Mouse (Mus musculus): ENCODE data around the gene Tubg1. TPM values are rescaled to one million over a fixed set of nuclear protein-coding genes. Genes with fewer than 3 reads are reported as not detected.

Tubg1 gene
- 77.3 and 78.8 TPM in 2 replicates for polyA plus RNA-seq (2016; fragmentation: Nextera tagmentation; extraction: Ambion mirVana)

GRCm38 (mm10) chr11:101119761-101120544 lies at the start of gene Tubg1, which contains the start of gene Retreg3:
Gene Tubg1 (plus strand): TSS chr11:101119938.
Gene Retreg3 (minus strand): TSS chr11:101119893.
- no peaks in the 10 kb centered on the region for H3K9me3 ChIP-seq (replicated peaks)
- peak within 1 kb of the TSS; percentile 88 for H3K27ac ChIP-seq (ENCODE audit: poor library complexity, severe bottlenecking)
- peak within 1 kb of the TSS; percentile 74 for H3K4me2 ChIP-seq
- no peaks in the 10 kb centered on the region for H3K27me3 ChIP-seq (replicated peaks)
- peaks cover 30% of the 10 kb centered on the region for H3K4me1 ChIP-seq (replicated peaks)
- ATAC-seq (ENCODE audit: insufficient number of reproducible peaks, low FRiP score) = peak; percentile 96
- peaks cover 31% of the 10 kb centered on the region for H3K36me3 ChIP-seq
- H3K4me3 ChIP-seq = peak within 1 kb of the TSS; percentile 86
- under 1% methylated on average over 61 of the region's 61 CpGs for WGBS
- H3K9ac ChIP-seq = peak within 1 kb of the TSS; percentile 98

- WGBS = under 1% methylated on average over 36 of the region's 36 CpGs
- no peaks in the 10 kb centered on the region for H3K9me3 ChIP-seq (replicated peaks)
- H3K4me3 ChIP-seq = peak overlapping the region; percentile 81
- ATAC-seq (ENCODE audit: insufficient number of reproducible peaks, low FRiP score) = peak; percentile 40
- H3K9ac ChIP-seq = peak overlapping the region; percentile 83
- H3K27me3 ChIP-seq (replicated peaks) = peaks cover 20% of the 10 kb centered on the region; the same call in 1 of the 2 replicates
- H3K27ac ChIP-seq (ENCODE audit: poor library complexity, severe bottlenecking) = no peak overlapping the region
- H3K4me1 ChIP-seq (replicated peaks) = peaks cover 25% of the 10 kb centered on the region
- peak overlapping the region; percentile 97 for H3K4me2 ChIP-seq
- H3K36me3 ChIP-seq = 0 out of 2 replicates have a peak, but pooled peaks cover 3% of the 10 kb centered on the region
These were observed 49.6 kb upstream of the Tubg1 start for GRCm38 (mm10) chr11:101070189-101070527.

DNA sequence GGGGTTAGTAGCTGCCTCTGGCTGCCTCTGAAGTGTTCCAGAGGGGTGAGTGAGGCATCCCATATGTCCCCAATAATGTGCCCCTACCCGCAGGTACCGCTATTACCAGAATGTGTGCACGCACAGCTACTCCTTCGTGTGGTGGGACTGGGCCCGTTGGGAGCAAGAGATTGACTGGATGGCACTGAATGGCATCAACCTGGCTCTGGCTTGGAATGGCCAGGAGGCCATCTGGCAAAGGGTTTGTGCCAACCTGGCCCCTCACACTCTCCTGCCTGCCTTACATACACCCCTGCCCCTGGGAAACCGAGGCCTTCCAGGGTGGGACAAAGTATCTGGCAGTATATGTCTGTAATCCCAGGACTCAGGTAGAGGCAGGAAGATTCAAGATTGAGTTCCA lies 48.8 kb upstream of the Tubg1 start:
- peak overlapping the region; percentile 83; the same call in 1 of the 2 replicates for H3K9ac ChIP-seq
- H3K9me3 ChIP-seq (replicated peaks) = no peaks in the 10 kb centered on the region
- WGBS = 73% methylated on average over 6 of the region's 6 CpGs
- 0 out of 2 replicates have a peak, but pooled peaks cover 3% of the 10 kb centered on the region for H3K36me3 ChIP-seq
- H3K4me2 ChIP-seq = peak overlapping the region; percentile 97
- peak overlapping the region; percentile 81 for H3K4me3 ChIP-seq
- H3K27me3 ChIP-seq (replicated peaks) = peaks cover 21% of the 10 kb centered on the region
- no peak for ATAC-seq (ENCODE audit: insufficient number of reproducible peaks, low FRiP score)
- H3K27ac ChIP-seq (ENCODE audit: poor library complexity, severe bottlenecking) = no peak overlapping the region
- peaks cover 23% of the 10 kb centered on the region for H3K4me1 ChIP-seq (replicated peaks)

- no peak for ATAC-seq (ENCODE audit: insufficient number of reproducible peaks, low FRiP score)
- Histone ChIP-seq H3K4me1 (replicated peaks) (peaks cover 13% of the 10 kb centered on the region), H3K27me3 (replicated peaks) (peaks cover 30% of the 10 kb centered on the region), H3K4me3 (no peak overlapping the region), H3K9ac (no peak overlapping the region), H3K36me3 (peaks cover 10% of the 10 kb centered on the region), H3K9me3 (replicated peaks) (no peaks in the 10 kb centered on the region), H3K27ac (ENCODE audit: poor library complexity, severe bottlenecking) (no peak overlapping the region), H3K4me2 (no peak overlapping the region)
- WGBS = 65% methylated on average over 14 of the region's 14 CpGs
These were observed 47.8 kb upstream of the Tubg1 start for GRCm38 (mm10) chr11:101071810-101072428.

DNA sequence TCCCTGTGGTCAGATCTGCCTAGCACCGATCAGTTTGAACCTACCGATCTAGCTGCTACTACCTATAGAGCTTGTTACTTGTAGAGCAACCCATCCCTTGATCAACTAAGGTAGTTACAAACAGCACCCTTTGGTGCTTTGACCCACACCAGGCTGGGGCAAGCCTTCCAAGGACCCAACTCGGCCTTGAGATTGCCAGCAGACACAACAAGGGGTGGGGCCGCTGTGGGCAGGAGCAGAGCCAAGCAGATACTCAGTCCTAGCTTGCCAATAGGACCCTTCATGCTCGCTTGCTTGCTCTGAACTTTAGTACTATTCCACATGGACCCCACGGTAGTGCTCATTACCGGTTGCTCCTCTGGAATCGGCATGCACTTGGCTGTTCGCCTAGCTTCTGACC lies 41.6 kb upstream of the Tubg1 start, which contains the start of gene Hsd17b1:
Gene Hsd17b1, plus strand, starts transcription at position 291 of the 400 bp plus-strand sequence.
- Histone ChIP-seq H3K36me3 (peaks cover 10% of the 10 kb centered on the region), H3K4me2 (no peak within 1 kb of the TSS), H3K27me3 (replicated peaks) (peaks cover 56% of the 10 kb centered on the region), H3K4me1 (replicated peaks) (peaks cover 17% of the 10 kb centered on the region), H3K27ac (ENCODE audit: poor library complexity, severe bottlenecking) (no peak within 1 kb of the TSS), H3K9me3 (replicated peaks) (no peaks in the 10 kb centered on the region), H3K9ac (no peak within 1 kb of the TSS), H3K4me3 (0 out of 2 replicates have a peak within 1 kb of the TSS, but pooled peaks have one; percentile 33)
- ATAC-seq (ENCODE audit: insufficient number of reproducible peaks, low FRiP score) = no peak
- WGBS = 73% methylated on average over 9 of the region's 9 CpGs

DNA sequence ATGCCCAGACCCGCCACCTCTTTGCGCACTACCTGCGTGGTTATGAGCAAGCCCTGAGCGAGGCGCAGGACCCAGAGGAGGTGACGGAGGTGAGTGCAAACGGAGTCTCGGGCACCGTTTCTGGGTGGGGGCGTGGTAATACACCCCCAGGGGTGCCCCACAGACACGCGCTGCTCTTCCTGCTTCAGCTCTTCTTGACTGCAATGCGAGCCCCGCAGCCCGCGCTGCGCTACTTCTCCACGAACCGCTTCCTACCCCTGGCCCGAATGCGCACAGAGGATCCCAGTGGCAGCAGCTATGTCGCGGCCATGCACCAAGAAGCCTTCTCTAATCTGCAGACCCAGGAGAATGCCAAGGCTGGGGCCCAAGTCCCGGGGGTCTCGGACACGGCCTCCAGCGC lies 40.0 kb upstream of the Tubg1 start:
- H3K36me3 ChIP-seq = peaks cover 12% of the 10 kb centered on the region
- no peak for ATAC-seq (ENCODE audit: insufficient number of reproducible peaks, low FRiP score)
- no peak overlapping the region for H3K27ac ChIP-seq (ENCODE audit: poor library complexity, severe bottlenecking)
- peaks cover 53% of the 10 kb centered on the region for H3K27me3 ChIP-seq (replicated peaks)
- H3K4me3 ChIP-seq = peak overlapping the region; percentile 33
- H3K4me2 ChIP-seq = peak overlapping the region; percentile 58
- H3K9me3 ChIP-seq (replicated peaks) = no peaks in the 10 kb centered on the region
- H3K4me1 ChIP-seq (replicated peaks) = peaks cover 25% of the 10 kb centered on the region
- WGBS = 5% methylated on average over 27 of the region's 27 CpGs
- peak overlapping the region; percentile 47; the same call in 1 of the 2 replicates for H3K9ac ChIP-seq

DNA sequence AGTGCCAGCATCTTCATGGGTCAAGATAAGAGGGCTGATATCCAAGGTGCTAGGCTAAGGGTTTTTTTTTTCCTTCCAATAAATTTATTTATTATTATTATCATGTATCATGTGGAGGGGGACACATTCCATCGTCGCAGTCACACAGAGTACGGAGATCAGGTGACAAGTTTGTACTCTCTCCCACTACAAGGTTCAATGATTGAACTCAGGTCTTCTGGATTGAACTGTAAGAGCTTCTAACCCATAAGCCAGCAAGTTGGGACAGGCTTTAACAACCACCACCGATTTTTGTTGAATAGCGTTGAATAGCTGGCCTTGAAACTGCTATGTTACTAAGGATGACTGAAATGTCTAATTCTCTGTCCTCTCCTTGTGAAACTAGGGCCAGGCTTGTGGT lies 39.3 kb upstream of the Tubg1 start:
- Histone ChIP-seq H3K36me3 (peaks cover 18% of the 10 kb centered on the region), H3K9me3 (replicated peaks) (no peaks in the 10 kb centered on the region), H3K4me1 (replicated peaks) (peaks cover 30% of the 10 kb centered on the region), H3K4me3 (no peak overlapping the region), H3K4me2 (no peak overlapping the region), H3K9ac (no peak overlapping the region), H3K27me3 (replicated peaks) (peaks cover 53% of the 10 kb centered on the region), H3K27ac (ENCODE audit: poor library complexity, severe bottlenecking) (no peak overlapping the region)
- WGBS = 74% methylated on average over 5 of the region's 5 CpGs
- no peak for ATAC-seq (ENCODE audit: insufficient number of reproducible peaks, low FRiP score)

DNA sequence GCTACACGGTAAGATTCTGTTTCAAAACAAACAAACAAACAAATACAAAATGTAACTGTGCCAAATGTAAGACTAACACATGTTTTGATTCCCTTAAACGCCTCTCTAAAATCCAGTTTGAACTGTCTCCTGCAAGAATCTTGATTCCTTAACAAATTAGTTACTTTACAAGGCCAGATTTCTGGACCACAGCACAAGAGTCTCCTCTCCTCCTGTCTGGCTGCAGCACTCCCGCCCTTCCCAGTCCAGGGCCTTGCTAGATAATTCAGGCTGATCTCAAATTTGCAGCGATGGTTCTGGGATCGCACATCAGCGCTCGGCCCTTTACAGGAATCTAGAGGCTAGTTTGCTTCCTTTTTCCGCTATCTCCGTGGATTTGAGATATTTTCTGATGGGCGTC lies 38.1 kb upstream of the Tubg1 start:
- Histone ChIP-seq H3K9ac (peak overlapping the region; percentile 36), H3K4me2 (peak overlapping the region; percentile 90), H3K36me3 (peaks cover 20% of the 10 kb centered on the region), H3K9me3 (replicated peaks) (no peaks in the 10 kb centered on the region), H3K27ac (ENCODE audit: poor library complexity, severe bottlenecking) (peak overlapping the region; percentile 71; the same call in 1 of the 2 replicates), H3K4me1 (replicated peaks) (peaks cover 42% of the 10 kb centered on the region), H3K27me3 (replicated peaks) (peaks cover 46% of the 10 kb centered on the region), H3K4me3 (peak overlapping the region; percentile 70)
- WGBS = 6% methylated on average over 10 of the region's 10 CpGs
- ATAC-seq (ENCODE audit: insufficient number of reproducible peaks, low FRiP score) = no peak

DNA sequence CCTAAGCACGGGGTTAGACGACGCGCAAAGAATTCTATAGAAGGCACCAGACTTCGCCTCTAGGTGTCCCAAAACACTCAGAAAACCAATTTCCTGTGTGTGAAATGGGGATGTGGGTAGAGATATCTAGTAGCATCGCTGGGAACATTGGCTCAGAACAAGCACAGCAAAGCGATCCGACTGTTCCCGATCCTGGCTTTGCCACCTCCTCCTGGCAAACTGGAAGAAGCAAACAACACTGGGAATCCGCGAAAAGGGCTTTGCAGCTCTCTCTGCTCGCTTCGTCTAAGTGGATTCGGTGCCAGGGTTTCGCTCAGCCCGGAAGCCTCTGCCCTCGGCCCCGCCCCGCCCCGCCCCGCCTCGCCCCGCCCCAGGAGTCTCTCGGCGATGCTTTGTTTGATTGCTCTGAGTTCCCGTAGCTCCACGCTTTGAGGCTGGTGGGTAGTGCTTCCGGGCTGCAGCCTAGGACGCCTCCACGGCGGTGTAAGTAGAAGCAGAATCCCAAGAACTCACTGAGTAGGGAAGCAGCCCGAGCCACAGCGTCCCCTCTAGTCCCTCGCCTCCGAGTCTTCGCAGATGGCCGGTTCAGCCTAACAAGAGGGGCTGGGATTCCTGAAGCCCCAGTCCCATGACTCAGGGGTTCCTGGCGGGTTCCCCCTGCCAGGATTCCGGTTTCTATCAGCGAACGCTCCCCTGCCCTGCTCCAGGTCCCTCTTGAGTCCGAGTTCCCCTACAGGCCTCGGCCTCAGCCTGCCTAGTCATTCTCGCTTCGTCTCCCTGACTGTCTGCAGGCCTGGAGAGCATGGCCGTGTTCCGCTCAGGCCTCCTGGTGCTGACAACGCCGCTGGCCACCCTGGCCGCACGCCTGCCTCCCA lies 37.3 kb upstream of the Tubg1 start, which contains the start of gene Coasy:
Gene Coasy, plus strand, starts transcription at position 358 of the 875 bp plus-strand sequence.
- Histone ChIP-seq H3K36me3 (peaks cover 15% of the 10 kb centered on the region), H3K9ac (peak within 1 kb of the TSS; percentile 91), H3K4me1 (replicated peaks) (peaks cover 43% of the 10 kb centered on the region), H3K9me3 (replicated peaks) (no peaks in the 10 kb centered on the region), H3K4me3 (peak within 1 kb of the TSS; percentile 70), H3K4me2 (peak within 1 kb of the TSS; percentile 90), H3K27ac (ENCODE audit: poor library complexity, severe bottlenecking) (peak within 1 kb of the TSS; percentile 84), H3K27me3 (replicated peaks) (peaks cover 38% of the 10 kb centered on the region)
- peak; percentile 89 for ATAC-seq (ENCODE audit: insufficient number of reproducible peaks, low FRiP score)
- under 1% methylated on average over 51 of the region's 51 CpGs for WGBS

DNA sequence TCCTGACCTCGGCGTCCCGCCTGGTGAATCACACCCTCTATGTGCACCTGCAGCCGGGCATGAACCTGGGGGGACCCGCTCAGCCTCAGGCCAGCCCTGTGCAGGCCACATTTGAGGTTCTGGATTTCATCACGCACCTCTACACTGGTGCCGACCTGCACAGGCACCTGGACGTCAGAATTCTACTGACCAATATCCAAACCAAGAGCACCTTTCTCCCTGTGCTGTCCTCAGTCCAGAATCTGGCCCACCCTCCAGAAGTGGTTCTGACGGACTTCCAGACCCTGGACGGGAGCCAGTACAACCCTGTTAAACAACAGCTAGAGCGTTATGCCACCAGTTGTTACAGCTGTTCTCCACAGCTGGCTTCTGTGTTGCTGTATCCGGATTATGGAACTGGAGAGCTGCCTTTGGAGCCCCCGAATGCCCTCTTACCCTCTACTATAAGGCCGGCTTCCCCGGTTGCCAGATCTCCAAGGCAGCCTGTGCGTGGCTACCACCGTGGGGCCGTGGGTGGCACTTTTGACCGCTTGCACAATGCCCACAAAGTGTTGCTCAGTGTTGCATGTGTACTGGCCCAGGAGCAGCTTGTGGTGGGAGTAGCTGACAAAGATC lies 36.5 kb upstream of the Tubg1 start:
- Histone ChIP-seq H3K4me2 (peak overlapping the region; percentile 90), H3K36me3 (peaks cover 15% of the 10 kb centered on the region), H3K4me3 (peak overlapping the region; percentile 70), H3K27ac (ENCODE audit: poor library complexity, severe bottlenecking) (peak overlapping the region; percentile 84), H3K4me1 (replicated peaks) (peaks cover 51% of the 10 kb centered on the region), H3K9me3 (replicated peaks) (no peaks in the 10 kb centered on the region), H3K9ac (peak overlapping the region; percentile 91), H3K27me3 (replicated peaks) (peaks cover 31% of the 10 kb centered on the region)
- no peak for ATAC-seq (ENCODE audit: insufficient number of reproducible peaks, low FRiP score)
- WGBS = 37% methylated on average over 19 of the region's 19 CpGs

All from heart, embryonic 12.5 days (tissue).